Mouse (Mus musculus) forebrain, embryonic 16.5 days (tissue): ENCODE results near the gene BC004004. TPM values are rescaled to one million over a fixed set of nuclear protein-coding genes. Genes with fewer than 3 reads are reported as not detected.
"Not testable (repeated sequence)": the region's sequence is repeated elsewhere in the genome, so short reads cannot be mapped to it uniquely, and the experiment has no call there.

ENCODE experiments used
- ATAC-seq: fragments of 200-750 bp; cut with Nextera tagmentation; 2 replicates; pipeline ENCODE4 v1.8.0; 2017; ENCODE audit warnings: mild to moderate bottlenecking, moderate library complexity
- H3K27ac ChIP-seq: fragments of 300-500 bp; sonication (generic); 2 replicates; pipeline ENCODE4 v1.5.1; 2014; ENCODE audit warnings: low read length, control low read depth
- H3K27me3 ChIP-seq: fragments of 300-500 bp; sonication (generic); replicated peaks from 2 replicates; pipeline ENCODE4 v1.6.1; 2014; ENCODE audit warnings: low read length; ENCODE audit not compliant: control insufficient read depth, insufficient read depth
- H3K36me3 ChIP-seq: fragments of 300-500 bp; sonication (generic); 2 replicates; pipeline ENCODE4 v1.6.1; 2014; ENCODE audit not compliant: control insufficient read depth, insufficient read depth
- H3K4me1 ChIP-seq: fragments of 300-500 bp; sonication (generic); replicated peaks from 2 replicates; pipeline ENCODE4 v1.6.1; 2014; ENCODE audit warnings: low read length; ENCODE audit not compliant: control insufficient read depth, insufficient read depth
- H3K4me2 ChIP-seq: fragments of 300-500 bp; sonication (generic); 2 replicates; pipeline ENCODE4 v1.6.1; 2014; ENCODE audit warnings: mild to moderate bottlenecking, low read length, control low read depth
- H3K4me3 ChIP-seq: fragments of 300-500 bp; sonication (generic); replicated peaks from 2 replicates; pipeline ENCODE4 v1.5.1; 2014; ENCODE audit warnings: mild to moderate bottlenecking, low read length, control low read depth
- H3K9ac ChIP-seq: fragments of 300-500 bp; sonication (generic); replicated peaks from 2 replicates; pipeline ENCODE4 v1.6.1; 2014; ENCODE audit warnings: low read depth, low read length, control low read depth
- H3K9me3 ChIP-seq: fragments of 300-500 bp; sonication (generic); 2 replicates; pipeline ENCODE4 v1.6.1; 2016; ENCODE audit warnings: low read length; ENCODE audit not compliant: control insufficient read depth
- WGBS: fragments of 180-500 bp; shearing (Covaris S2); extraction: QIAGEN DNeasy Blood & Tissue Kit; methylation state at CpG from one replicate; pipeline ENCODE4 v1.1.7; 2014; 5-methylcytosine and 5-hydroxymethylcytosine counted together
- polyA plus RNA-seq: library from polyadenylated mRNA; unstranded; fragments of >200 nt; fragmentation: Nextera tagmentation; extraction: Ambion mirVana; gene quantifications from 2 replicates; pipeline ENCODE4 v1.2.1, GENCODE M21; 2015

The BC004004 gene
- polyA plus RNA-seq, 1 experiment from 2014 or later = 102 TPM

DNA sequence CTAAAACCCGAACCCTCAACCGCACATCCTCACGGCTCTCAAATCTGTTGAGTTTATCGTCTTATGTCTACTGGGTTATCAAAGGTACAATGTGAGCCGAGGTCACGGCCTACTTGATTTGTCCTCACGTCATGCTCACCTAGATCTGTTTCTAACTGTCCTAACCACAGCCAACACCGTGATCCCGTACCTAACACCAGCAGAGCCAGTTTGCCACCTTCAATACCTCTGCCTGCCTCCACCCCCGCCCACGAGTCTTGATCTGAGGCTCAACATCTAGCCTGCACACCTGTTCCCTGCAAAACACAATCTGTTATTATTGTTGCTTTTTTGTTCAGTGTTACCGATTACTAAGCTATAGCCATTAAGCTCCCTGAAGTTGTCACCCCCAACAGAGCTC lies 76.7 kb downstream of the BC004004 start:
- no peaks in the 10 kb centered on the region for H3K27me3 ChIP-seq
- H3K4me3 ChIP-seq = peak overlapping the region; percentile 80
- peak overlapping the region; percentile 68 for H3K4me2 ChIP-seq
- no peaks in the 10 kb centered on the region for H3K36me3 ChIP-seq
- H3K9ac ChIP-seq = no peak overlapping the region
- no peak for ATAC-seq
- WGBS = 86% methylated on average over 12 of the region's 12 CpGs
- no peak overlapping the region; the same call in 1 of the 2 replicates for H3K27ac ChIP-seq
- peaks cover 39% of the 10 kb centered on the region for H3K4me1 ChIP-seq
- H3K9me3 ChIP-seq = no peaks in the 10 kb centered on the region

DNA sequence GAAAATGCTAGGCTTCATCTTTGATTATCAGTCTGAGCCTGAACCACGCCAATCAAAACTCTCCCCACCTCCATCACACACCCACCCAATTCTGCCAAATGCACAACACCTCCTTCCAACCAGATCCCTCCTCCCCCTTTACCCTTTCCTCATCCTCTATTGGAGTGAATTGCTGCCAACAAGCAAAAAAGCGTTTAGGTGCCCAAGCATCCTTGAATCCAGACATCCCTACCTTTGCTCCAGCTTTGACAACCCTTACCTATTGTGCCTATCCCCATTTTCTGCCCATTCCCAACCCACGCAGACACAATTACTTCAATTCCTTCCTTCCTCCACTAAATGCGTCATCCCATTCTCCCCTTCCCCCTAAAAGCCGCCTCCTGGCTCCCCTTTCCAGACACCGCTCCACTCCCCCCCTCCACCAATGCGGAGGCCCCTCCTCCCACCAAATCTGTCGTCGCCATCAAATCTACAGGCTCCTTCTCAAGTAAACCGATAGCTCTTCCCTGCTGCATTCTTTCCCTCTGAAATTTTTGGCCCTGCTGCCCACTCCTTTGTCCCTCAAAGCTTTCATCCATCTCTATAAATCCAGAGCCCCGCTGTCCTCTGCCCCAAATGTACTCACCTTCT lies 78.0 kb downstream of the BC004004 start:
- Histone ChIP-seq H3K9ac (peak overlapping the region; percentile 78), H3K36me3 (no peaks in the 10 kb centered on the region), H3K4me3 (peak overlapping the region; percentile 80), H3K27me3 (no peaks in the 10 kb centered on the region), H3K4me1 (peaks cover 30% of the 10 kb centered on the region), H3K27ac (peak overlapping the region; percentile 95), H3K9me3 (no peaks in the 10 kb centered on the region), H3K4me2 (peak overlapping the region; percentile 68)
- ATAC-seq = peak; percentile 65
- WGBS = under 1% methylated on average over 11 of the region's 11 CpGs

DNA sequence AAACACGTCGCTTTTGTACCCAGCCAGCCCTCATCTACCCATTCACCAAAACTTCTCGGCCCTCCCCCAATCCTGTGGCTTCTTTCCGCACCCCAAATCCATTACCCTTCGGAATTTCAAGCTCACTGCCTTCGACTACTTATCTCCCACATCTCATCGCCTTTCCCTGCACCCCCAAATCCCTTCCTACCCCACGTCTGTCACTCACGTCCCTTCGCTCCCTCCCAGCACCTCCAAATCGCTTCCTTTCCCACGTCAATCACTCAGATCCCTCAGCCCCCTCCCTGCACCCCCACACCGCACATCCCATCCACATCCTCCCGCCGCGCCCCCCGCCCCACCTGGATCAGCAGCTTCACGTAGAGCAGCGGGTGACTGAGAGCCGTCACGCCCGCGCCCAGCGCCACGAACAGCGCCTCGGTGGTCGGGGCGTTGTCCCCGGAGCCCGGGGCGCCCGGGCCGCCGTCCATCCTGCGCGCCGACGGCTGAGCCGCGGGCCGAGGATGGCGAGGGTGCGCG lies 78.6 kb downstream of the BC004004 start:
- Histone ChIP-seq H3K4me3 (peak overlapping the region; percentile 80), H3K4me1 (peaks cover 24% of the 10 kb centered on the region), H3K27ac (peak overlapping the region; percentile 95), H3K9ac (peak overlapping the region; percentile 78), H3K4me2 (peak overlapping the region; percentile 68), H3K9me3 (no peaks in the 10 kb centered on the region), H3K27me3 (no peaks in the 10 kb centered on the region), H3K36me3 (no peaks in the 10 kb centered on the region)
- peak; percentile 25 for ATAC-seq
- WGBS = under 1% methylated on average over 45 of the region's 45 CpGs

DNA sequence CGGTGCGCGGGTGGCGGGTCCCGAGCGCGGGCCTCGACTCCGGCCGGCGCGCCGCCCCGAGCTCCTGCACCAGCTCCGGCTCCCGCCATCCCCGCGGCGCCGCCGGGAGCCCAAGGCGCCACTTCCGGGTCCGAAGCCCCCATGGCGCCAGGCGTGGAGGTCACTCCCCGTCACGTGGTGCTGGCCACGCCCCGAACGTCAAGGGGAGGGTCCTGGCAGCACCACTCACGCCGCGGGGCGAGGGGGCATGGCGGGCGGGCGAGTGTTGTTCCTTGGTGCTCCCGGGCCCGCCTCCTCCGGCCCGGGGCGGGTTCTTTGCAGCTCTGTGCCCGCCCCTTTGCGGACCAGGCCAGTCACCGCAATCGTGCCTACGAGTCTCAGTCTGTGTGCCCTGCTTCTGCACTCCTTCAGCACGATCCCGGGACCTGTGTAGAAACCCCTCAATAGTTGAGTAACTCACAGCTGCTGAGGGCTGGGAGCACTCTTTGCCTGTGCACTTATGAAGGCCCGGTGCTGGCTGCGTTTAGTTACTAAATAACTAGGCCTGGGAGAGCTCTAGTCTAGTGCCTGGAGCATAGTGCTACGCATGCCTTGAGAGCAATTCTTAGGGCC lies 79.2 kb downstream of the BC004004 start, which contains the start of gene Mtch1:
TSS of gene Mtch1 (minus strand) at position 290 of the 612 bp plus-strand sequence.
- peak within 1 kb of the TSS; percentile 80 for H3K4me3 ChIP-seq

DNA sequence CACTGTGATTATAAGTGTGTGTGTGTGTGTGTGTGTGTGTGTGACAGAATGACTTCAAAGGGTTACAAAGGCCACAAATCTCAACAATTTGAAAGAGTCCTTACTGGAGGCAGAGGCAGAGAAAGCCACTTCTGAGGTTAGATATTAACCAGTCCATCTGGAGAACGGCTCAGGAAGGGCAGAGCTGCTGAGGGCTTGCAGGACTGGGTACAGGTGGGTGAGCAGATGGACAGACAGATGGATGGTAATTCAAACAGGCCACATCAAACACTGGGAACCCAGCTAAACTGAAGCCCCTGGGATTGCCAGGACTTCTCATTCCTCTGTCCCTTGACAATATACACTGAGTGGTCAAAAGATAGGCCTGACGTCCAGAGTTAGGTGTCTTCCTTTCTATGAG lies 80.4 kb downstream of the BC004004 start:
- Histone ChIP-seq H3K4me3 (no peak overlapping the region), H3K9ac (no peak overlapping the region), H3K4me2 (no peak overlapping the region), H3K4me1 (peaks cover 21% of the 10 kb centered on the region), H3K27me3 (no peaks in the 10 kb centered on the region), H3K36me3 (no peaks in the 10 kb centered on the region), H3K9me3 (no peaks in the 10 kb centered on the region), H3K27ac (no peak overlapping the region)
- 72% methylated on average over 2 of the region's 2 CpGs for WGBS
- ATAC-seq = no peak

More for the DNA sequence above, 79.2 kb downstream of the BC004004 start, which contains the start of gene Mtch1:
- H3K27ac ChIP-seq = peak within 1 kb of the TSS; percentile 95
- ATAC-seq = peak; percentile 85
- H3K27me3 ChIP-seq = no peaks in the 10 kb centered on the region
- H3K9me3 ChIP-seq = no peaks in the 10 kb centered on the region
- 2% methylated on average over 36 of the region's 53 CpGs for WGBS
- peaks cover 21% of the 10 kb centered on the region for H3K4me1 ChIP-seq
- H3K36me3 ChIP-seq = no peaks in the 10 kb centered on the region
- H3K9ac ChIP-seq = peak within 1 kb of the TSS; percentile 78
- H3K4me2 ChIP-seq = peak within 1 kb of the TSS; percentile 68

DNA sequence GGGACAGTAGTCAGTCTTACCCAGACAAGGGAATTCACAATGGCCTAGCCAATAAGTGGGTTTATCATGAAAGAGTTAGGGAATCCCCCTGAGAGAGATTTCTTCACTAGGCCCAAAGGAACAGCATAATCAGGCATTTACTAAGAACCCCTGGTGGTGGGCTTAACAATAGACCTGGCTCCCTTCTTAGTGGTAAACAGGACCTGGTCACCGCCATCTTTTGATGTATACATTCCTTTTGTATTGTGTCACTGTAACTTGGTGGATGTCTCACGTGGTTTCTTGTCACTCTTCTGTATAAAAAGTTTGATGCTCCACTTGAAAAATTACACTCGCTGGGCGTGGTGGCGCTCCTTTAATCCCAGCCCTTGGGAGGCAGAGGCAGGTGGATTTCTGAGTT lies 82.5 kb downstream of the BC004004 start:
- H3K4me3 ChIP-seq, H3K4me2 ChIP-seq, H3K36me3 ChIP-seq, H3K9ac ChIP-seq, H3K9me3 ChIP-seq, H3K27ac ChIP-seq, ATAC-seq, H3K27me3 ChIP-seq: not testable (repeated sequence)
- WGBS = 59% methylated on average over 5 of the region's 5 CpGs
- peaks cover 22% of the 10 kb centered on the region for H3K4me1 ChIP-seq

DNA sequence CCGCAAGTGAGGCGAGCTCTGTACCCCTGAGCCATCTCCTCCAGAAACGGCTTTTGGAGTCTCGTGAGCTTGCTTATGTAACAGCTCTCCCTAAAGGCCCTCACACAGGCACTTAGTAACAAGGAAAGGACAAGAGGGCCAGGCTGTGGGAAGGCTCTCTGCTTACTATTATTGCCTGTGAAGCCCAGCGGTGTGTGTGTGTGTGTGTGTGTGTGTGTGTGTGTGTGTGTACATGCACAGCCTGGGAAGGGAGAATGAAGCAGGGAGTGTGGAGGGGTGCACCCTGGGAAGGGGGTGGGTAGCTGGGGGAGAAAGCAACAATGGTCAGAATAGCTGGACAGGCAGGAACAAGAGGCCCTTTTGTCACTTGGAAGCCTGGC lies 86.9 kb downstream of the BC004004 start:
- Histone ChIP-seq H3K4me1 (peaks cover 24% of the 10 kb centered on the region), H3K36me3 (no peaks in the 10 kb centered on the region), H3K27me3 (no peaks in the 10 kb centered on the region), H3K9ac (peak overlapping the region; percentile 61), H3K4me2 (peak overlapping the region; percentile 58; the same call in 1 of the 2 replicates), H3K27ac (peak overlapping the region; percentile 94), H3K9me3 (no peaks in the 10 kb centered on the region), H3K4me3 (no peak overlapping the region)
- ATAC-seq = peak; percentile 41
- 13% methylated on average over 5 of the region's 5 CpGs for WGBS

DNA sequence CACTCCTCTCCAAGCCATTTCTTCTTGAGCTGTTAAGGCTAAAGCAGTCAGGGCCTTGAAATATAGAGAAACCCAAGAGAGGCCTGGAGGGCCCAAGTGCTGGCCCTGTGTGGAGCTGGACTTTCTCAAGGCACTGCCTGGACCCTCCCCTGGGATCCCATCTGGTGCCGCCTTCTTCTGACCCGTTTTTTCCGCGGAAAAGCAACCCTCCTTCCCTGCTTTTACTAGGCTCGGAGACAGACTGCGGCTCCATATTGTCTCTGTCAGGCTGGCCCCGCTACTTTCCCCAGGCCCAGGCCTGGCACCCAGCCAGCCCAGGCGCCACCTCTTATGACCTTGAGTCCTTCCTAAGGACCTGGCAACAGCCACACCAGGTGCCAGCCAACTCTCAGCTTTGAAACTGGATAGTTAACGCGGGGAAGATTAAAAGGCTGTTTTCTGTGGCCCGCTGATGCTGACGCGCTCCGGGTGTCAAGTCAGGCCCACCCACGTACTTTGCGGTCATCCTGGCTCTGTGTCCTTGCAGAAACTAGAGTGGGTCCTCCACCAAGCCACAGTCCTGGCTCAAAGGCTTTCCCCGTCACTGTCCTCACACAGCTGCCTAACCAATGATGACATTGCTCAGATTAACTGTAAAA lies 87.4 kb downstream of the BC004004 start:
- ATAC-seq = peak; percentile 41
- H3K4me2 ChIP-seq = peak overlapping the region; percentile 58
- peak overlapping the region; percentile 39 for H3K4me3 ChIP-seq
- H3K9ac ChIP-seq = peak overlapping the region; percentile 61
- no peaks in the 10 kb centered on the region for H3K9me3 ChIP-seq
- peaks cover 24% of the 10 kb centered on the region for H3K4me1 ChIP-seq
- 2% methylated on average over 17 of the region's 17 CpGs for WGBS
- H3K36me3 ChIP-seq = no peaks in the 10 kb centered on the region
- peak overlapping the region; percentile 94 for H3K27ac ChIP-seq
- no peaks in the 10 kb centered on the region for H3K27me3 ChIP-seq

DNA sequence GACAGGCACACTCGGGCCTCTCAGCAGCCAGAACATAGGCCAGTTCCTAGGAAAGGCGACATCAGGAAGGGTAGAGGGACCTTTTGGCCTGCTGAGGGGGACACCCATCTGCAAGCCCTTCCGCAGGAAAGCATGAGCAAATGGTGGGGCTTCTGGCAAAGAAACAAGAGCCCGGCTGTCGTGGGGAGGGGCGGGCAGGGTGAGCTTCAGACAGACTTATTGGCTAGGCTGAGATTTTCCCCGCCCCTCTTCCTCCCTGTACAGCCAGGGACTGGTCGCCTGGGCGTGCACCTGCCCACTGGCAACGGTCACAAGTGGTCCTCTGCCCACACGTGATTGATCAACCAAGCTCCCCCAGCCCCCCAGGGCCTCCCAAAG lies 87.9 kb downstream of the BC004004 start:
- ATAC-seq = peak; percentile 95
- 1% methylated on average over 11 of the region's 11 CpGs for WGBS
- no peaks in the 10 kb centered on the region for H3K36me3 ChIP-seq

More for the DNA sequence above, 87.9 kb downstream of the BC004004 start:
- Histone ChIP-seq H3K4me2 (peak overlapping the region; percentile 58), H3K27me3 (no peaks in the 10 kb centered on the region), H3K4me1 (peaks cover 24% of the 10 kb centered on the region), H3K4me3 (peak overlapping the region; percentile 39), H3K9me3 (no peaks in the 10 kb centered on the region), H3K9ac (peak overlapping the region; percentile 61), H3K27ac (peak overlapping the region; percentile 94)
